Mouse (Mus musculus): Measurements from ENCODE around the gene Gdap1l1.

DNA sequence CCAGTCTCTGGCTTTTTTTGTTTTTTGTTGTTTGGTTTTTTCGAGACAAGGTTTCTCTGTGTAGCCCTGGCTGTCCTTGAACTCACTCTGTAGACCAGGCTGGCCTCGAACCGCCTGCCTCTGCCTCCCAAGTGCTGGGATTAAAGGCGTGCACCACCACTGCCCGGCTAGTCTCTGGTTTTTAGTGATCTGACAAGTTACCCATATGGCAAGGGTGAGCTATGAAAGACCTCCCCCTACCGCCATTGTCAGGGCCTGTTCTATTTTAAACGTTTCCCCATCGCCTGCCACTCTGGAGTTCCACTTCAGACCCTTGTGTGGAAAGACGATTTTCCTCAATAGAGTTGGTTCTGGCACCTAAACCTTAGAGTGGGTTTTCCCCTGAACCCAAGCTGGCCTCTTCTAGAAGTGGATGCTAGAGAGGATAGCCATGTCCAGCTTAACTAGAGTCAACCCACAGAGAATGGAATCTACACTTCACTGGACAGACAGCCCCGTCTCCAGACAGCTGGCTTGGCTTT lies 17.9 kb upstream of the Gdap1l1 start:
- TF ChIP-seq CTCF (IDR thresholded peaks at IDR 0.05; ENCODE audit: insufficient read depth, low read depth, low read length) (no peak), POLR2A (IDR thresholded peaks at IDR 0.05; ENCODE audit: insufficient read depth, low read depth, low read length) (no peak)
